Mouse (Mus musculus) hindbrain, postnatal 0 days (tissue): ENCODE measurements around the gene Knop1. TPM values are rescaled to one million over a fixed set of nuclear protein-coding genes. Genes with fewer than 3 reads are reported as not detected.
A peak's percentile ranks its signal among the peaks of the same experiment; 100 is the strongest.

Experiments used
- ATAC-seq: fragments of 200-750 bp; cut with Nextera tagmentation; 2 replicates; pipeline ENCODE4 v1.8.0; 2017; ENCODE audit warnings: mild to moderate bottlenecking, moderate TSS enrichment, moderate library complexity
- DNase-seq: peaks from one replicate; pipeline ENCODE4 v3.0.0-alpha.2; 2015; ENCODE audit warnings: low spot score
- H3K27ac ChIP-seq: fragments of 300-500 bp; sonication (generic); 2 replicates; pipeline ENCODE4 v1.5.1; 2014; ENCODE audit warnings: mild to moderate bottlenecking
- H3K27me3 ChIP-seq: fragments of 300-500 bp; sonication (generic); 2 replicates; pipeline ENCODE4 v1.6.1; 2014; ENCODE audit warnings: low read length, mixed read lengths; ENCODE audit not compliant: insufficient read depth
- H3K36me3 ChIP-seq: fragments of 300-500 bp; sonication (generic); 2 replicates; pipeline ENCODE4 v1.6.1; 2014; ENCODE audit warnings: low read length, mixed read lengths; ENCODE audit not compliant: insufficient read depth
- H3K4me1 ChIP-seq: fragments of 300-500 bp; sonication (generic); 2 replicates; pipeline ENCODE4 v1.6.1; 2014; ENCODE audit warnings: antibody characterized with exemption, low read length, mixed read lengths; ENCODE audit not compliant: insufficient read depth
- H3K4me2 ChIP-seq: fragments of 300-500 bp; sonication (generic); 2 replicates; pipeline ENCODE4 v1.6.1; 2014; ENCODE audit warnings: low read depth, mild to moderate bottlenecking, low read length, moderate library complexity, mixed read lengths
- H3K4me3 ChIP-seq: fragments of 300-500 bp; sonication (generic); 2 replicates; pipeline ENCODE4 v1.5.1; 2014; ENCODE audit warnings: low read length
- H3K9ac ChIP-seq: fragments of 300-500 bp; sonication (generic); replicated peaks from 2 replicates; pipeline ENCODE4 v1.6.1; 2014; ENCODE audit warnings: mild to moderate bottlenecking, low read length, moderate library complexity, mixed read lengths
- H3K9me3 ChIP-seq: fragments of 300-500 bp; sonication (generic); 2 replicates; pipeline ENCODE4 v1.6.1; 2016; ENCODE audit warnings: low read length, mixed read lengths
- CTCF ChIP-seq: IDR thresholded peaks from 2 replicates; pipeline ENCODE4 v1.5.1; 2016; ENCODE audit warnings: antibody characterized with exemption, control low read depth, low read depth
- WGBS: fragments of 180-500 bp; shearing (Covaris S2); extraction: QIAGEN DNeasy Blood & Tissue Kit; methylation state at CpG from one replicate; pipeline ENCODE4 v1.1.7; 2014; 5-methylcytosine and 5-hydroxymethylcytosine counted together
- polyA plus RNA-seq: library from polyadenylated mRNA; unstranded; fragments of >200 nt; fragmentation: Nextera tagmentation; extraction: Ambion mirVana; gene quantifications from 2 replicates; pipeline ENCODE4 v1.2.1, GENCODE M21; 2015
- total RNA-seq: library from RNA; depleted of rRNA; stranded (reverse); fragments of >200 nt; gene quantifications from 2 replicates; pipeline ENCODE4 v1.2.3, GENCODE M21; 2014; rRNA removed

Gene Knop1
- total RNA-seq (30.8 and 31.9 TPM in 2 replicates), polyA plus RNA-seq (75.6 and 78.9 TPM in 2 replicates)

DNA sequence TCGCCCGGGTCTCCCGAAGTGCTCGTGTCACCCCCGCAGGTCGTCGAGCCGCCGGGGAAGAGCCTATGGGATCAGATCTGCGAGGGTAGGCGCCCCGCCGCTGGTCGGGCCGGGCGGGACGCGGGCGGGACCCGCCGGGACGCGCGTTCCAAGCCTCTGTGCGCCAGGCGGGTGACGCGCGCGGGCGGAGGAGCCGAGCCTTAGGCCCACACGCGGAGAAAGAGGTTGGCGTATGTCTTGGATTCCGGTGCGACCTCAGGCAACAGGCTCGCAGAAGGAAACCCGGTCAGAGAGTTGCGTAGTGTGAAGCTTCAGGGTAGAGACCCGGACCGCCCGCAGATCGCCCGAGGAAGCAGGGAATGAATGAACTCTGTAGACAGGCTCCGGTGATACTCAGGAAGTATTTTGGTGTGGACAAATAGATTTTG lies at the start of gene Knop1:
Knop1 (minus strand) TSS at position 378 of the 428 bp plus-strand sequence.
- no peaks in the 10 kb centered on the region for H3K27me3 ChIP-seq
- H3K9ac ChIP-seq = peak within 1 kb of the TSS; percentile 70
- under 1% methylated on average over 46 of the region's 46 CpGs for WGBS
- ATAC-seq (peak; percentile 79), DNase-seq (no peak)
- H3K4me3 ChIP-seq = peak within 1 kb of the TSS; percentile 82
- H3K36me3 ChIP-seq = peaks cover 16% of the 10 kb centered on the region; the same call in 1 of the 2 replicates
- peak within 1 kb of the TSS; percentile 95 for H3K4me2 ChIP-seq
- peaks cover 13% of the 10 kb centered on the region; the same call in 1 of the 2 replicates for H3K4me1 ChIP-seq
- peak within 1 kb of the TSS; percentile 76 for H3K27ac ChIP-seq
- TF ChIP-seq CTCF = no peak
- no peaks in the 10 kb centered on the region for H3K9me3 ChIP-seq

DNA sequence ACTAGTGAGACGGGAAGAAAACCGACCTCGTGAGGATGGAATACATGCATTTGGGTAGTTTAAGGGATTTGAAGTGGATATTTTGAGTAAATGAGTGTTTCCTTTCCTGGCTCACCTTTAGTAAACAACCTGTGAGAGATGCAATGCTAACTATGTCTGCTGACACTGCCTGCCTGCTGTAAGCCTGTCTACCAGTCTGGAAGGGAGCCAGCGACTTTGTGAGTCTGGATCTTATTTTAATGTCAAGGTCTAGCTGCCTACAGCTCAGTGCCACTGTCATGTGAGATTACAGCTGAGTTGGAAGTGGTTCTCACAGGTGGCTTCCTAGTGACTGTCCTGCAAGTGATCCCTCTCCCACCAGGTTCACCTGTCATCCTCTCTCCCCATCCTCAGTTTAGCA lies 48.5 kb upstream of the Knop1 start:
- no peak overlapping the region for H3K4me2 ChIP-seq
- no peak for ATAC-seq

GRCm38 (mm10) chr7:118903879-118904278 lies 47.8 kb upstream of the Knop1 start:
- H3K4me1 ChIP-seq = 0 out of 2 replicates have a peak, but pooled peaks cover 7% of the 10 kb centered on the region
- TF ChIP-seq CTCF = no peak
- H3K27ac ChIP-seq = no peak overlapping the region
- no peak overlapping the region for H3K4me3 ChIP-seq
- DNase-seq (no peak), ATAC-seq (no peak)
- no peaks in the 10 kb centered on the region for H3K27me3 ChIP-seq
- no peaks in the 10 kb centered on the region for H3K36me3 ChIP-seq
- WGBS = 88% methylated on average over 9 of the region's 9 CpGs
- no peaks in the 10 kb centered on the region for H3K9me3 ChIP-seq
- no peak overlapping the region for H3K9ac ChIP-seq
- no peak overlapping the region for H3K4me2 ChIP-seq

More for the DNA sequence above, 48.5 kb upstream of the Knop1 start:
- H3K9ac ChIP-seq = no peak overlapping the region
- 83% methylated on average over 4 of the region's 4 CpGs for WGBS
- DNase-seq = no peak
- H3K27me3 ChIP-seq = no peaks in the 10 kb centered on the region
- H3K4me1 ChIP-seq = 0 out of 2 replicates have a peak, but pooled peaks cover 7% of the 10 kb centered on the region
- no peak overlapping the region for H3K27ac ChIP-seq
- no peak for TF ChIP-seq CTCF
- H3K9me3 ChIP-seq = no peaks in the 10 kb centered on the region
- no peaks in the 10 kb centered on the region for H3K36me3 ChIP-seq
- no peak overlapping the region for H3K4me3 ChIP-seq

- DNase-seq = peak; percentile 82
- H3K36me3 ChIP-seq = no peaks in the 10 kb centered on the region
- 0 out of 2 replicates have a peak, but pooled peaks have one; percentile 27 for ATAC-seq
- no peak overlapping the region for H3K27ac ChIP-seq
- WGBS = 20% methylated on average over 13 of the region's 13 CpGs
- TF ChIP-seq CTCF = no peak
- no peaks in the 10 kb centered on the region for H3K27me3 ChIP-seq
- no peak overlapping the region for H3K4me3 ChIP-seq
- no peaks in the 10 kb centered on the region for H3K9me3 ChIP-seq
- peak overlapping the region; percentile 37; the same call in 1 of the 2 replicates for H3K4me2 ChIP-seq
- no peak overlapping the region for H3K9ac ChIP-seq
- H3K4me1 ChIP-seq = 0 out of 2 replicates have a peak, but pooled peaks cover 7% of the 10 kb centered on the region
These were observed 46.9 kb upstream of the Knop1 start for GRCm38 (mm10) chr7:118902944-118903343.

GRCm38 (mm10) chr7:118900090-118900489 lies 44.0 kb upstream of the Knop1 start:
- no peaks in the 10 kb centered on the region for H3K27me3 ChIP-seq
- ATAC-seq (no peak), DNase-seq (no peak)
- no peak overlapping the region for H3K4me2 ChIP-seq
- H3K9me3 ChIP-seq = no peaks in the 10 kb centered on the region
- H3K4me3 ChIP-seq = no peak overlapping the region
- H3K27ac ChIP-seq = no peak overlapping the region
- no peaks in the 10 kb centered on the region for H3K36me3 ChIP-seq
- no peak overlapping the region for H3K9ac ChIP-seq
- 0 out of 2 replicates have a peak, but pooled peaks cover 7% of the 10 kb centered on the region for H3K4me1 ChIP-seq
- 73% methylated on average over 2 of the region's 2 CpGs for WGBS
- no peak for TF ChIP-seq CTCF

GRCm38 (mm10) chr7:118898063-118898462 lies 42.0 kb upstream of the Knop1 start:
- no peak overlapping the region for H3K4me2 ChIP-seq
- no peaks in the 10 kb centered on the region for H3K9me3 ChIP-seq
- peak; percentile 20; the same call in 1 of the 2 replicates for TF ChIP-seq CTCF
- no peaks in the 10 kb centered on the region for H3K27me3 ChIP-seq
- no peaks in the 10 kb centered on the region for H3K36me3 ChIP-seq
- no peak overlapping the region for H3K27ac ChIP-seq
- 0 out of 2 replicates have a peak, but pooled peaks cover 7% of the 10 kb centered on the region for H3K4me1 ChIP-seq
- H3K4me3 ChIP-seq = no peak overlapping the region
- ATAC-seq (no peak), DNase-seq (no peak)
- no peak overlapping the region for H3K9ac ChIP-seq
